Mouse (Mus musculus) neural tube, embryonic 11.5 days (tissue): ENCODE results near the gene Stard13. TPM values are rescaled to one million over a fixed set of nuclear protein-coding genes. Genes with fewer than 3 reads are reported as not detected.
A peak's percentile ranks its signal among the peaks of the same experiment; 100 is the strongest.

Experiments used
- ATAC-seq: fragments of 200-750 bp; cut with Nextera tagmentation; 2 replicates; pipeline ENCODE4 v1.8.0; 2017; ENCODE audit warnings: moderate number of reproducible peaks, mild to moderate bottlenecking, moderate TSS enrichment, moderate library complexity; ENCODE audit not compliant: insufficient read depth, low FRiP score, low TSS enrichment
- DNase-seq: peaks from one replicate; pipeline ENCODE4 v3.0.0-alpha.2; 2015; ENCODE audit warnings: low spot score
- H3K27ac ChIP-seq: fragments of 300-500 bp; sonication (generic); 2 replicates; pipeline ENCODE4 v1.5.1; 2014; ENCODE audit warnings: low read depth, mild to moderate bottlenecking, low read length
- H3K27me3 ChIP-seq: fragments of 300-500 bp; sonication (generic); 2 replicates; pipeline ENCODE4 v1.6.1; 2014; ENCODE audit warnings: mild to moderate bottlenecking, low read length, mixed read lengths; ENCODE audit not compliant: control insufficient read depth, insufficient read depth
- H3K36me3 ChIP-seq: fragments of 300-500 bp; sonication (generic); 2 replicates; pipeline ENCODE4 v1.6.1; 2014; ENCODE audit warnings: mild to moderate bottlenecking, low read length, moderate library complexity, mixed read lengths; ENCODE audit not compliant: control insufficient read depth, insufficient read depth
- H3K4me1 ChIP-seq: fragments of 300-500 bp; sonication (generic); 2 replicates; pipeline ENCODE4 v1.6.1; 2014; ENCODE audit warnings: low read length, mixed read lengths; ENCODE audit not compliant: control insufficient read depth, insufficient read depth
- H3K4me2 ChIP-seq: fragments of 300-500 bp; sonication (generic); 2 replicates; pipeline ENCODE4 v1.6.1; 2014; ENCODE audit warnings: low read depth, mild to moderate bottlenecking, moderate library complexity
- H3K4me3 ChIP-seq: fragments of 300-500 bp; sonication (generic); 2 replicates; pipeline ENCODE4 v1.5.1; 2014; ENCODE audit warnings: low read depth, low read length
- H3K9ac ChIP-seq: fragments of 300-500 bp; sonication (generic); 2 replicates; pipeline ENCODE4 v1.6.1; 2014; ENCODE audit warnings: mild to moderate bottlenecking, low read length
- H3K9me3 ChIP-seq: fragments of 300-500 bp; sonication (generic); 2 replicates; pipeline ENCODE4 v1.6.1; 2016; ENCODE audit warnings: low read length; ENCODE audit not compliant: control insufficient read depth
- WGBS: fragments of 180-500 bp; shearing (Covaris S2); extraction: QIAGEN DNeasy Blood & Tissue Kit; methylation state at CpG from one replicate; pipeline ENCODE4 v1.1.7; 2014; 5-methylcytosine and 5-hydroxymethylcytosine counted together
- polyA plus RNA-seq: library from polyadenylated mRNA; unstranded; fragments of >200 nt; fragmentation: Nextera tagmentation; extraction: Ambion mirVana; gene quantifications from 2 replicates; pipeline ENCODE4 v1.2.1, GENCODE M21; 2014

Gene Stard13
- polyA plus RNA-seq, 1 experiment from 2014 or later = 7.5 TPM

DNA sequence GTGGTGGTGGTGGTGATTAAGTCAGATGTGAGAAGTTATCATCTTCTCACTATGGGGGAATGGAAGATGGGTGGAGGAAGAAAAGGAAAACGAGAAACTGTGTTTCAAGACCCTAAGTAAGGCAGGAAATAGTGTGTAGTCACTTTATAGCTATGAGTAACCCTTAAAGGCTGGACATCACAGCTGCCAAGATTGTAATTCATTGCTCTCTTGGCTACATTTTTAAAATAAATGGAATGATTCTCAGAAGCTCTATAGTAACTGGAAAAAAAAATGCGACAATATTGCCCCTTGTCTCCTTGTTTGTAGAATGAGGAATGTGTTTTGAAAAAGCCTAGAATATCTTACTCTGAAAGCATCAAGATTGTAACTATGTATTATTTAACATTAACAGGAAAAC, 41.4 kb downstream of the Stard13 start:
- Histone ChIP-seq H3K27me3 (no peaks in the 10 kb centered on the region), H3K9me3 (no peaks in the 10 kb centered on the region), H3K36me3 (no peaks in the 10 kb centered on the region), H3K27ac (no peak overlapping the region), H3K4me2 (no peak overlapping the region), H3K9ac (no peak overlapping the region), H3K4me1 (peaks cover 3% of the 10 kb centered on the region; the same call in 1 of the 2 replicates), H3K4me3 (no peak overlapping the region)
- DNase-seq = no peak
- 83% methylated on average over 2 of the region's 2 CpGs for WGBS
- no peak for ATAC-seq

DNA sequence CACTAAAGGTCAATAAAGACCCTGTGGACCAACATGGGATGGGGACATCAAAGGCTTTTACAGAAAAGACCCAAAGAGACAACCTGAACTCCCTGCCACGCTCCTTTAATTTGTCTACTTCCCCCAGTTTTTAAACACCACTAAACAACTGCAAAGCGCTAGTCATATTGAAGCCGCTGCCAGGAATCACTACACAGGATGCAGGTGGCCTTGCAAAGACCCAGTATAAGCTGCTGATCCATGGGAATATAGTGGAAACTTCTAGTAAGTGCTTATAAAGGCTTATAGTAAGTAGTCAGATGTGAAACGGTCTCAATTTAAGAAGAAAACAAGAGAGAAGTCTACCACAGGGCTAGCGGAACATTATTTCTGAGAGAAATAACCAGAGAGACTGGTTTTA, 42.9 kb downstream of the Stard13 start:
- ATAC-seq (no peak), DNase-seq (no peak)
- Histone ChIP-seq H3K4me1 (no peaks in the 10 kb centered on the region), H3K4me3 (no peak overlapping the region), H3K27ac (no peak overlapping the region), H3K9me3 (no peaks in the 10 kb centered on the region), H3K36me3 (no peaks in the 10 kb centered on the region), H3K4me2 (no peak overlapping the region), H3K9ac (no peak overlapping the region), H3K27me3 (no peaks in the 10 kb centered on the region)
- 84% methylated on average over 5 of the region's 5 CpGs for WGBS

DNA sequence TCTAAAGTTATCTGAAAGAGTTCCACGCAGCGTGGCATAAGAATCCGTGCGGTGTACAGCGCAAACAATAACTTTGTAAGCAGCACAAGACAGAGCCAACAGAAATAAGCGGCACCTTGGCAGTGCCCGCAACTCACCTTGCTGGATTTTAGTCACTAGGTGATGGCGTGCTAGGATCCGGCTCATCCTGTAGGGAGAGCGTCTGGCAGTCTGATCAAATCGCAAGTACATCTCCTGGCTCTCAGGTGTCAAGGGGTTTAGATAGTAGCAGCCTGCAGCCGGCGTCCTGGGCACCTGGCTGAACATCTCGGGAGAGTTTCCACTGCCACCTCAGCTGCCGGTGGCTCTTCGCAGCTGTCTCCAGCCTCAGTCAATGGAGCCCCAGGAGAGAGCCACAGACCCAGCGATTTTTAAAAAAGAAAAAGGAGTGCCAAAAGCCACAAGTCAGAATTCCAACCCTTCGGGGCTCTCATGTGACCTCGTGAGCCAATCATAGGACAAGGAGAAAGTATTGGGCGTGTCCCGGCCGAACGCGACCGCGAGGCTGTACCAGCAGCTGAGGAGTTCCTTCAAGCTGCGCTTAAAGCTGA, 43.8 kb downstream of the Stard13 start:
- H3K9ac ChIP-seq = peak overlapping the region; percentile 55
- peak; percentile 83 for DNase-seq
- H3K4me2 ChIP-seq = peak overlapping the region; percentile 86
- no peaks in the 10 kb centered on the region for H3K9me3 ChIP-seq
- ATAC-seq = peak; percentile 93
- no peaks in the 10 kb centered on the region for H3K27me3 ChIP-seq
- WGBS = 4% methylated on average over 27 of the region's 27 CpGs
- no peaks in the 10 kb centered on the region for H3K4me1 ChIP-seq
- H3K36me3 ChIP-seq = no peaks in the 10 kb centered on the region
- H3K27ac ChIP-seq = no peak overlapping the region
- H3K4me3 ChIP-seq = peak overlapping the region; percentile 55

DNA sequence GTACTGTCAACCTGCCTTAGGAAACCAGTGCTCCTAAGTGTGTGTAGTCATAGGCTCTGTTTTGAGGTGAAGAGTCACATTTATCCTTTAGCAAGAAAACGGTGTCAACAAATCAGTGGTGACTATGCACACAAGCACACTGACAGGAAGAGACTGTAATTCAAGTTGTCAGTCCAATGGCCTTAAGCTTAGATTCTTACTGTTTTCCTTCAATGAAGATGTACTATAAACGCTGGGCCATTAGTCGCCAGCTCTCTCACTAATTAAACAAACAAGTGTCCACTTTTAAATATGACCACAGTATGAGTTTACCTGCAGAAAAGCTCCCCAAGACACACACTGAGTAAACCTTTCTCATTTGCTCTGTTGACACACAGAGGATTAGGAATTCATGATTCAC, 44.3 kb downstream of the Stard13 start:
- Histone ChIP-seq H3K27me3 (no peaks in the 10 kb centered on the region), H3K27ac (no peak overlapping the region), H3K4me3 (peak overlapping the region; percentile 55; the same call in 1 of the 2 replicates), H3K4me1 (no peaks in the 10 kb centered on the region), H3K4me2 (peak overlapping the region; percentile 86), H3K9ac (peak overlapping the region; percentile 55; the same call in 1 of the 2 replicates), H3K36me3 (no peaks in the 10 kb centered on the region), H3K9me3 (no peaks in the 10 kb centered on the region)
- no peak for DNase-seq
- WGBS = 40% methylated on average over 3 of the region's 3 CpGs
- no peak for ATAC-seq

DNA sequence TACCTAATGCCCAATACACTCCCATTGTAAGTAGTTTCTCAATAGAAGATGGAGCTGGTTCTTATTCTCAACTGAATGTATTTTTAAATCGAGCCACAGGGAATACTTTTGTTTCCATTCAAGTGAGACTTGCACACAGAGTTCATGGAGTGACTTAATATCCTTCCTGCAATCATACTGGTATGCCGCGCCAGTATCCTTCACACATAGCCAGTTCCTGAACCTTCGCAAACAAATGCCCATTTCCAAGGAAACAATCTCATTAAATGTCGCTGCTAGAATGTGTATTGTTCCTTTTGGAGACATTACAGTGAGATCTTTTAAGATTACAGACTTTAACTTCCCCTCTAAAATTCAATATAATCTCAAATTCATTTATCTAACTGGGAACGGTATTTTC, 45.0 kb downstream of the Stard13 start:
- Histone ChIP-seq H3K4me2 (no peak overlapping the region), H3K9ac (no peak overlapping the region), H3K4me3 (no peak overlapping the region)

DNA sequence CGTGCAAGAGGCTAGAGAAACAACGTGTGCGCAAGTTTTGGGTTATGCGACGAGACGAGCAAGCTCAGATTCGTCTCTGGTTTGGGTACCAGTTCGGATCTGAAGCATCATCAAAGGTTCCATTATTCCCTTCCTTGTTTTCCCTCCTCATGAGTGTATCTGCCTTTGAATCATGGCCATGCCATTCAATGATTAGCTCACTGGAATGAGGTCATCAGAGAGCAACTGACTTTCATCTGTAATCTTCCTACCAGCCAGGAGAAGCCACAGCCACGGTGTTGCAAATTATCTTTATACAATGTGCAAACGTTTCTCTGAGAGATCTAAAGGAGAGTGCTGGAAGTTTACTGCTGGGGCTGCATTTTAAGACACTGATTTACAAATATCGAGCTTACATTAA, 46.3 kb downstream of the Stard13 start:
- H3K4me1 ChIP-seq = no peaks in the 10 kb centered on the region

More for the DNA sequence above, 45.0 kb downstream of the Stard13 start:
- H3K36me3 ChIP-seq = no peaks in the 10 kb centered on the region
- no peaks in the 10 kb centered on the region for H3K27me3 ChIP-seq
- 89% methylated on average over 6 of the region's 6 CpGs for WGBS
- ATAC-seq (no peak), DNase-seq (no peak)
- H3K4me1 ChIP-seq = no peaks in the 10 kb centered on the region
- H3K9me3 ChIP-seq = no peaks in the 10 kb centered on the region
- no peak overlapping the region for H3K27ac ChIP-seq

DNA sequence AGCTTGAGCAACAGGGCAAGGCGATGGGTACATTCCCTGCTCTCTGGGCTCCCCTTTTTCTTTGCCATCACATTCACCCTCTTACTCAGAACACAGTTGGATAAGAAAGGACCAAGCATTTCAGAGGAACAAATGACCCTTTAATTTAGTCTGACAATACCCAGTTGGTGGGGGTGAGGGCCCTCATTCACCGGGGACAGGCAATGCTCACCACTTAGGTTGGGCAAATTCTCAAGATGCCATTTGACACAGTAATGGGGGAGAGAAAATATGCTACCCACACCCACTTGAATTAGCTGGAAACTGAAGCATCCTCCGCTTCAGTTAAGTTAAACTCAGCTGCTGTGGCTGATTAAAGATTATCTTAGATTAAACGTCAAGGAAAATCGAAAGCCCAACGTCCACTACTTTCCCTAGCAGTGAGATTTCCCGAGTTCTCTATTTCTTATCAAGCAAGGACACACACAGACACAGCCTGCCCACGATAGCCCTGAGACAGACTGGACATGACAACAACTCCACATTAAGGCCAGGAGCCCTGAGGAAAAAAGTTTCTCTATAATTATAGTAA, 48.3 kb downstream of the Stard13 start:
- H3K4me3 ChIP-seq = no peak overlapping the region
- no peak overlapping the region for H3K27ac ChIP-seq
- no peaks in the 10 kb centered on the region for H3K36me3 ChIP-seq
- no peak overlapping the region for H3K4me2 ChIP-seq
- ATAC-seq (no peak), DNase-seq (no peak)
- H3K9me3 ChIP-seq = no peaks in the 10 kb centered on the region
- H3K27me3 ChIP-seq = no peaks in the 10 kb centered on the region
- no peak overlapping the region for H3K9ac ChIP-seq
- WGBS = 78% methylated on average over 8 of the region's 8 CpGs
- H3K4me1 ChIP-seq = no peaks in the 10 kb centered on the region

More for the DNA sequence above, 46.3 kb downstream of the Stard13 start:
- H3K9me3 ChIP-seq = no peaks in the 10 kb centered on the region
- no peak overlapping the region for H3K27ac ChIP-seq
- H3K9ac ChIP-seq = no peak overlapping the region
- H3K4me2 ChIP-seq = no peak overlapping the region
- WGBS = 83% methylated on average over 11 of the region's 11 CpGs
- H3K4me3 ChIP-seq = no peak overlapping the region
- no peaks in the 10 kb centered on the region for H3K36me3 ChIP-seq
- DNase-seq (no peak), ATAC-seq (no peak)
- no peaks in the 10 kb centered on the region for H3K27me3 ChIP-seq

DNA sequence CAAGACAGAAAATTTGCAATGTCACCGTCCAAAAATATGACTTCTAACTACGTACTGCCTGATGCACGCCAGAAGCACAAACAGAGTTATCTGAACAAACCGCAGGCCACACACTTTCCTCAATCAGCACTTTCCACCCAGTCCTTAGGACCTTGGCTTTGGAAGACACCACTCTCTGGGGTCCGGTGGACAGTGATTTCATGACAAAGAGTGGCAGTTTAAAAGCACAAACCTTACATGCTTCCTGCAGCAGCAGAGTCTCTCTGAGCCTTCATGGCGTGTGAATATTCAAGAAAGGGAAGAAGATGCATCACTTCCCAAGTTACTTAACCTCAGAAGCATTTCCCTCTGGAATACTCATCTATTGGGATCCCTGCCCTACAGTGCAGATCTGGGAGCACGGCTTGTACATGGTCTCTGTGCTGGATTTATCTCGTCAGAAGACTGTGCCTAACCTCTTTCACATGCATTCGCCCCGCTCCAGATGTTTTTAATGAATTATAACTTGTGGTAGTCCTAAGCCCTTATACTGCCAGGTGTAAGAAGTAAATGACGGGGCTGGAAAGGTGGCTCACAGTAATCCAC, 49.9 kb downstream of the Stard13 start:
- Histone ChIP-seq H3K9me3 (no peaks in the 10 kb centered on the region), H3K9ac (no peak overlapping the region), H3K27me3 (no peaks in the 10 kb centered on the region), H3K4me3 (no peak overlapping the region), H3K36me3 (no peaks in the 10 kb centered on the region), H3K27ac (no peak overlapping the region), H3K4me2 (no peak overlapping the region), H3K4me1 (no peaks in the 10 kb centered on the region)
- WGBS = 86% methylated on average over 11 of the region's 11 CpGs
- ATAC-seq (no peak), DNase-seq (no peak)

DNA sequence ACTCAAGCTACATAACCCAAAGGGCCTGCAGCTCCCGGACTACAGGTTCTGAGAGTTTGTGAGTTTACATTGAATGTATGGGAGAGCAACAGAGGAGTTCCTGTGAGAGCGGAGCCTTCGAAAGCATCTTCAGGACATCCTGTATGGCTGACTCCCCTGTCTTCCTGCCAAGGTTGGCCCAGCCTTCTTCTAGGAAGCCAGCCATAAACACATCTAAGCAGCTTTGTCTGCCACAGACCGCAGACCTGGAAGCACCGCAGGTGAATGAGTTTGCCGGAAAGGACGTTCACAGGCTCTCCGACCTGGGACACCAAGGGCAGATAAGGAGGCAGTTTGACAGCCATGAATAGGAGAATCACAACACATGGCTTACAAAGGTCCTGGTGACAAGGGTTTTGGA, 52.3 kb downstream of the Stard13 start:
- no peak overlapping the region for H3K4me2 ChIP-seq
- no peaks in the 10 kb centered on the region for H3K9me3 ChIP-seq
- no peak overlapping the region for H3K27ac ChIP-seq
- no peak overlapping the region for H3K4me3 ChIP-seq
- H3K9ac ChIP-seq = no peak overlapping the region
- H3K36me3 ChIP-seq = no peaks in the 10 kb centered on the region
- DNase-seq (no peak), ATAC-seq (no peak)
- no peaks in the 10 kb centered on the region for H3K4me1 ChIP-seq
- 93% methylated on average over 8 of the region's 8 CpGs for whole genome bisulfite sequencing
- H3K27me3 ChIP-seq = no peaks in the 10 kb centered on the region
